9 mouse cellular contexts compared by ENCODE assay signal in the genomic region with DNA sequence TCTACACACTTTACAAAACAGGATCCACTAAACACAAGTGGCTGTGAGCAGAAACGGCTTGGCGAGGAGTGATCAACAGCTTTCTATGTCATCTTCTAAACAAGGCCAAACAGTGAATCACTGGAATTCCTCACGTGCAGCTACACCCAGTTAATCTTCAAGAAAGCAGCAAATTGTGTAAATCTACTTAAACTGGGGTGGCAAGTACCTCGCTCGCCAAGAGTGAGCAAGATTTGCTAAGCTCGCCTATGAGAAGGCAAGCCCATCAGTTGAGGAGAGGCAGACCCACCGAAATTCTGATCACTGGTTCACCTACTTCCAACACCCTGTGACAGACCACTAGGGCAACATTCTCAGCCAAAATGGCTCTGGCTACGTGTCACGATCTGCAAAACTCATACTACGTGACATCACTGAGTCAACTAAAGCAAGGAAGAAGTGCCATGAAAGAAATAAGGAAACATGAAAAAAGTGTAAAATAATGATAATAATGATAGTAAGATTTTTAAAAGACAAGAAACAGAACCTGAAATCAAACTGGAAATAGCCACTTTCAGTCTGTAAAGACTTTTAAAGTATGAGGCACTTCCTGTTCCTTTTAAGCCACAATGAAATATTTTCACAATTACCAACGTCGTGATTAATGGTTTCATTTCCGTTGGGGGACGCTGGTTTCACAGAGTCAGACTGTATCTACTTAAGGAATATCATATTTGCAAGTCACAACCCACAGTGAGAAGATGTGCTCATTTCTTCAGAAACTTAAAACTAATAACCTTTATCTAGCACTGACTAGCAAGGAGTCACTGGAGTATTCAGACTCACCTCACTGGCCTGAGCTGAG.
DNase-seq lines count a peak whose midpoint lies in the region; ATAC-seq and TF ChIP-seq lines count a peak whose summit lies in the region.
"Had no signal": no experiment of that assay in that cellular context is flagged by ENCODE, and none has a peak within 500 bp of the region (broad histone marks: within the 10 kb centered on the region; RNA-seq: fewer than 3 reads in every experiment).

No protein-coding gene starts in this region.

- no peak for TF ChIP-seq POLR2A in liver, adult 2 months (IDR thresholded peaks at IDR 0.05; ENCODE audit: extremely low read depth, insufficient read depth, low read length)

- no peak overlapping the region for H3K4me3 ChIP-seq in liver, adult 2 months (ENCODE audit: insufficient read depth, low read depth, low read length)
- no peak overlapping the region for H3K4me3 ChIP-seq in forebrain, embryonic 11.5 days (ENCODE audit: low read depth, low read length)
- H3K4me3 ChIP-seq: midbrain, embryonic 13.5 days had no signal

- no peak overlapping the region for H3K9ac ChIP-seq in liver, adult 2 months (ENCODE audit: low read depth, low read length)
- H3K9ac ChIP-seq in forebrain, embryonic 11.5 days (ENCODE audit: low read length) = no peak overlapping the region
- H3K9ac ChIP-seq: midbrain, embryonic 13.5 days had no signal

- peaks cover 33% of the 10 kb centered on the region for H3K79me2 ChIP-seq in liver, adult 2 months (ENCODE audit: control insufficient read depth, insufficient read depth, low read length)

- peaks cover 10% of the 10 kb centered on the region for H3K4me1 ChIP-seq in liver, adult 2 months (ENCODE audit: control insufficient read depth, insufficient read depth, low read length)
- peaks cover 2% of the 10 kb centered on the region; the same call in 1 of the 2 replicates for H3K4me1 ChIP-seq in forebrain, embryonic 11.5 days (replicated peaks; ENCODE audit: control insufficient read depth, insufficient read depth, low read length)

- no peaks in the 10 kb centered on the region for H3K36me3 ChIP-seq in liver, adult 2 months (ENCODE audit: control insufficient read depth, insufficient read depth, low read length)
- no peaks in the 10 kb centered on the region for H3K36me3 ChIP-seq in forebrain, embryonic 11.5 days (ENCODE audit: control insufficient read depth, insufficient read depth, low read length)
- H3K36me3 ChIP-seq: midbrain, embryonic 13.5 days had no signal

- ATAC-seq in forebrain, embryonic 11.5 days (replicated peaks; ENCODE audit: low FRiP score) = no peak
- ATAC-seq: midbrain, embryonic 13.5 days had no signal

- no peak overlapping the region for H3K4me2 ChIP-seq in forebrain, embryonic 11.5 days (ENCODE audit: low read depth, low read length, severe bottlenecking)

- H3K27me3 ChIP-seq in liver, adult 2 months (ENCODE audit: control insufficient read depth, insufficient read depth, low read length) = no peaks in the 10 kb centered on the region
- peaks cover 69% of the 10 kb centered on the region for H3K27me3 ChIP-seq in forebrain, embryonic 11.5 days (ENCODE audit: control insufficient read depth, insufficient read depth, low read length)

- H3K27ac ChIP-seq in liver, adult 2 months (replicated peaks; ENCODE audit: insufficient read depth, low read depth, low read length) = peak overlapping the region; percentile 27; the same call in 1 of the 2 replicates
- H3K27ac ChIP-seq in forebrain, embryonic 11.5 days (ENCODE audit: low read depth, low read length) = no peak overlapping the region
- H3K27ac ChIP-seq: midbrain, embryonic 13.5 days had no signal

- WGBS in liver, adult 2 months = 71% methylated on average over 14 of the region's 14 CpGs
- WGBS in forebrain, embryonic 11.5 days = 78% methylated on average over 14 of the region's 14 CpGs

- peak; percentile 56 for DNase-seq in adrenal gland, adult 2 months
- no peak for DNase-seq in adrenal gland, adult 18-20 months (ENCODE audit: low spot score in 2 of 2)
- DNase-seq in liver, adult 2 months (ENCODE audit: extremely low read depth, low read depth, low spot score) = peak; percentile 36
- DNase-seq in liver = no peak
- DNase-seq in induced T-regulatory cell, adult 2 months (ENCODE audit: low read depth) = peak; percentile 77
- DNase-seq in skeletal muscle tissue, adult 2 months (ENCODE audit: low read depth, low spot score) = peak; percentile 53
- DNase-seq in forebrain, embryonic 11.5 days (ENCODE audit: low spot score) = no peak
- DNase-seq in cerebellum, adult 9-11 months = no peak

- no peaks in the 10 kb centered on the region for H3K9me3 ChIP-seq in forebrain, embryonic 11.5 days (ENCODE audit: control insufficient read depth, low read length)
- H3K9me3 ChIP-seq: midbrain, embryonic 13.5 days had no signal

- TF ChIP-seq CTCF in liver, adult 2 months (IDR thresholded peaks at IDR 0.05; ENCODE audit: low read depth, low read length) = no peak

Comparison
In these comparisons a context has a peak if more than half of its experiments do, and no peak if none do; other contexts are left out.
1. DNase-seq: peak in adrenal gland, adult 2 months (single experiment), liver, adult 2 months (single experiment), induced T-regulatory cell, adult 2 months (single experiment) and skeletal muscle tissue, adult 2 months (single experiment); none in adrenal gland, adult 18-20 months (0 of 2), liver (single experiment), forebrain, embryonic 11.5 days (single experiment) and cerebellum, adult 9-11 months (single experiment).